Mouse (Mus musculus): Measurements from ENCODE around the gene Magee2. TPM values are rescaled to one million over a fixed set of nuclear protein-coding genes. Genes with fewer than 3 reads are reported as not detected.

The Magee2 gene
- not detected for polyA plus RNA-seq (2017; shearing (Covaris generic))

DNA sequence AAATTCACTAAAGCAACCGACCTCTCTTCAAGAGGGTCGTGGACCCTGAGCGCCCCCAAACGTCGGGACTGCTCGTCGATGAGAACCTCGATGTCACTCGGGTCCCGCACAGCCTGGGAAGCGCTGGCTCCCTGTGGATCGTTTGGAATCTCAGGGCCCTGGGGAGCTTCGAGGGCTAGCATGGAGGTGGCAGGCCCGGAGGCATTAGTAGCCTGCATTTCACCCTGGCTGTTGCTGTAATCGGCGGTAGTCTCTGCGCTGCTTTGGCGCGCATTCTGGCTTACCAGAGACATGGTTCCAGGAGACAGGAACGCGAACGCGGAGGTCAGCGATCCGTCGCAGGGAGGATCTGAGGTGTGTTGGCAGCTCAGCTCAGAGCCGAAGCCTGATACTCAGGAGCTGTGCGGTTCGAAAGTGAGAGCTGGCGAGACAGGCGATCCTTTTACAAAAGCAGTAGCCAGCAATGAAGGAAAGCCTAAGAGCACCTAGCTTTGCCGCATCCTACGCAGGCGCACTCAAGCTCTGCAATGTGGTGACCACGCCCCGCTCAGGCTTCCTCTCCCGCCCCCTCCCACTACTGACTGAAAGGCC is at the start of gene Magee2:
Gene Magee2, minus strand, starts transcription at position 517 of the 591 bp plus-strand sequence.

Other genes with a start within 250 kb of the Magee2 start
- 10.2 TPM for gene Zdhhc15, start 186.2 kb downstream of the Magee2 start, polyA plus RNA-seq (2017; shearing (Covaris generic))
- gene Pbdc1, start 222.5 kb upstream of the Magee2 start, polyA plus RNA-seq (2017; shearing (Covaris generic)), result 28.4 TPM

Measured in effector memory CD4-positive, alpha-beta T cell, adult 5 months (primary cell).